Mouse (Mus musculus) mature B cell (primary cell): ENCODE measurements around the gene Olfr495.

Experiments used
- in situ Hi-C: fragments of 300-500 bp; cut with MboI; formaldehyde crosslinking; loops from 2 replicates; pipeline ENCODE4 v1.14.3; 2019

Olfr495 gene

DNA sequence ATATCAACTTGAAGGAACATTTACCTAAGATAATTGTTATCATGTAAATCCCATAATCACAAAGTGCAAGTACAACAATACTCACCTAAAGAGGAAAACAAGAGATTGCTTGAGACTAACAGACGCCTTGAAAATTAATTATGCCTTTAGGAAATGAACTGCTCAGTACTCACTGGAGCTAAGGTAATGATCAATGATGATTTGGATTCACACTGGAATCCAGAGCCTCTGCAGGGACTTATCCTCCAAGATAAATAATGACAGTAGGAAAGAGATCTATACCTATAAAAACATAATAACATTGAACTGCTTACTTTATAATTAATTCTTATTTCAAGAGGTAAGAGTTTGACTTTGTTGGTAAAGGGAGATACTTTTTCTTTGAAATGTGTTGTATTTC is at the start of gene Olfr495:
Gene Olfr495 (plus strand): TSS at position 301 of the 400 bp plus-strand sequence.
- in situ Hi-C loops, result no loop called here

DNA sequence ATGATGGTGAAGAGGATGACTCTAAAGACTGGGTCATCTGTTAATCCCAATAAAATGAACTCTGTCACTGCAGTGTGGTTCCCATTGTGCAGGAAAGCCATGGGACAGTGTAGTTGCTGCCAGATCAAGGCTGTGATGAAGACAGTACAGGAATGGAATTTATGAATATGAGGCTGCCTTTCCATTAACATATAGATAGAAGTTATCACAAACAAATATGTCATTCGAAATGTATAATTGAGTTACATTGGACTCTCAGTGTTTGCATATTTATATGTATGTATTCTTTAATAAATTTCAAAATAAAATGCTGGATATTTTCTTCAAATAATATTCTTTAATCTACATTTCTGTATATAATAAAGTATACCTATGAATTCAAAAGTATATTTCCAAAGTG is 46.1 kb upstream of the Olfr495 start, which contains the start of gene Olfr493:
Gene Olfr493 (minus strand): TSS at position 101 of the 400 bp plus-strand sequence.
- in situ Hi-C loops, result no loop called here

DNA sequence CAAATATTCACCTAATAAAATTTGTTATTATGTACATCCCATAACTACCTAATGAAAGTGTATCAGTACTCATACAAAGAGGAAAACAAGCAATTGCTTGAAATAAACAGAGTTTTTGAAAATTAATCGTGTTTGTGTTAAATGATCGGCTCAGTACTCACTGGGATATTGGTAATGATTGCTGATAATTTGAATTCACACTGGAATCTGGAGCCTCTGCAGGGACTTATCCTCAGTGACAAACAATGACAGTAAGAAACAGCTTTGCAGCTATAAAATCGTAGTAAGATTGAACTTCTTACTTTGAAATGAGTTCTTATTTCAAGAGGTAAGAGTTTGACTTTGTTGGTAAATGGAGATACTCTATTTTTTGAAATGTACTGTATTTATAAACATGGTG is 27.9 kb upstream of the Olfr495 start, which contains the start of gene Olfr494:
Gene Olfr494 (plus strand): TSS at position 301 of the 400 bp plus-strand sequence.
- in situ Hi-C loops, result no loop called here

DNA sequence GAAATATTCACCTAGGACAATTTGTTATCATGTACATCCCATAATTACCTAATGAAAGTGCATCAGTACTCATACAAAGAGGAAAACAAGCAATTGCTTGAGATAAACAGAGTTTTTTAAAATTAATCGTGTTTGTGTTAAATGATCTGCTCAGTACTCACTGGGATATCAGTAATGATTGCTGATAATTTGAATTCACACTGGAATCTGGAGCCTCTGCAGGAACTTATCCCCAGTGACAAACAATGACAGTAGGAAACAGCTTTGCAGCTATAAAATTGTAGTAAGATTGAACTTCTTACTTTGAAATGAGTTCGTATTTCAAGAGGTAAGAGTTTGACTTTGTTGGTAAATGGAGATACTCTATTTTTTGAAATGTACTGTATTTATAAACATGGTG is 27.2 kb downstream of the Olfr495 start, which contains the start of gene Olfr497:
Gene Olfr497 (plus strand): TSS at position 301 of the 400 bp plus-strand sequence.
- in situ Hi-C loops, result no loop called here
